Mouse (Mus musculus) gastrocnemius, postnatal 4 days (tissue): ENCODE results near the gene Timm50. TPM values are rescaled to one million over a fixed set of nuclear protein-coding genes. Genes with fewer than 3 reads are reported as not detected.

Experiments
- DNase-seq, 2 experiments: peaks; one replicate each; pipeline ENCODE4 v3.0.0; 2021 to 2022; ENCODE audit warnings: low spot score in 2 of 2, mixed read lengths in 2 of 2
- total RNA-seq, 2 experiments: library from RNA; stranded (reverse); gene quantifications; 2 replicates each; pipeline ENCODE4 v1.2.3; 2021

Gene Timm50
- total RNA-seq, 2 experiments from 2014 or later = 48.9 to 50.0 TPM

DNA sequence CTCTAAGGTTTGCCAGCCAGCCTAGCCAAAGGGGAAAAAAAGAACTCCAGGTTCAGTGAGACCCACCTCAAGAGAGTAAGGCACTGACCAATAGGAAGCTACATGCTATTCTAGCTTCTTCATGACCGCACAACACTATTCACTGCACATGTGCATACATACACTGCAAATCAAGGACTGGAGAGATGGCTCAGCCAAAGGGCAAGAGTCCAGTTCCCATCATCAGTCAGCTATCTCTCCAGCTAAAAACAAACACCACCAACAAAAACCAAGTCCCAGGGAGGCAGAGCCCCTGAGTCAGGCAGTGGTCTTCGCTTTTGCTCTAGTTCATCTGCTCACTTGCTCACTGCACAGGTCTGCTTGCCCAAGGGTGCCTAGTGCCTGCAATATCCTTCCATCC is 16.4 kb upstream of the Timm50 start:
- DNase-seq = no peak

DNA sequence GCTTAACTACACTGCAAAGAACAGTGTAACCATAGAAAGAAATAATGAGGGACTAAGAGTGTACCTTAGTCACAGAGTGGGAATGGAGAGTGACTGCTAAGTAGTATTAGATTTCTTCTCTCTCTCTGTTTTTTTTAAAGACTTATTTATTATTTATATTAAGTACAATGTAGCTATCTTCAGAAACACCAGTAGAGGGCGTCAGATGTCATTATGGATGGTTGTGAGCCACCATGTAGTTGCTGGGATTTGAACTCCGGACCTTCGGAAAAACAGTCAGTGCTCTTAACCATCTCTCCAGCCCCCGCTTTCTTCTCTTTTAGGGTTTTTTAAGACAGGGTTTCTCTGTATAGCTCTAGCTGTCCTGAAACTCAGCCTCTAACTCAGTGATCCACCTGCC is 14.6 kb upstream of the Timm50 start:
- no peak for DNase-seq

DNA sequence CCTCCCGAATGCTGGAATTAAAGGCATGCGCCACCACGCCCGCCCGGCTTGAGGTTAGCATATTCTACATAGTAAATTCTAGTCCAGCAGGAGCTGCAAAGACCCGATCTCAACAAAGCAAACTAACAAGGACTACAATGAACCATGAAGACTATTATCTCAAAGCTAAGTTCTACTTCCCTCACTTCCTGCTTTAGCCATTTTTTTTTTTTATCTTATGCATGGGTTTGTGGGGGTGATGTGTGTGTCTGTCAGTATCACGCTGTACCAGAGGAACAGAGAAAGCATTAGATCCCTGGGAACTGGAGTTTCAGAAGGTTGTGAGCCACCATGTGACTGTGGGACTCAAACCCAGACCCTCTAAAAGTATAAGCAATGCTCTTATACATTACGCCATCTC is 13.4 kb upstream of the Timm50 start:
- no peak for DNase-seq

DNA sequence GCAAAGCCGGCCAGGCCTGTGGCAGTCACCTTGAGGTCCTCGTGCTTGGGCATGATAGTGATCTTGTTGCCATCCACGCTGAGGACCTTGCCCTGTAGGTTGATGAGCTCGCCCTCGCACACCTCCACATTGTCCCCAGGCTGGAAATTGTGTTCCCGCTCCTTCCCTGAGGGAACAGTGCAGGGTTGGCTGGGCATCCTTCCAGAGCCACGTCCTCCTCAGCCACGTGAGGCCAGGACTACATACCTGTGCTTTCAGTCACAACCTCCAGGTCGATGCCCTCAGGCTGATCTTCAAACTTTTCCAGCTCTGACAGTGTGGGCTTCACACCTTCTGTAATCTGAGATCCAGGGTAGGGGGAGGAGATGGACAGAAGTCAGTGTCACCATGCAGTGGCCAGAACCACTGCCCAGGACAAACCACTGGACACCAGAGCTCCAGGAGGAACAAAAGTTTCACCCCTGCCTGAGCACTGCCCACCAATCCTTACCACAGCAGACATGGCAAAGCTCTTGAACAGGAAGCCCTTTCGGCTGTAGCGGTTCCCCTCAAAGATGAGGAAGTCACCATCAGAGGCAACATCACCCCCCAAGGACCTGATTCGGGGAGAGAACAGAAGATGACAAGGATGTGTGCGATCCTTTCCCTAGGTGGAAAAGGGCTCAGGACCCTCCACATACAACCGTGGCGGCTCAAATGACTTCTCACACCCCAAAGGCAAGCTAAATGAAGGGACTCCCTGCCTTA is 10.3 kb upstream of the Timm50 start:
- no peak for DNase-seq

DNA sequence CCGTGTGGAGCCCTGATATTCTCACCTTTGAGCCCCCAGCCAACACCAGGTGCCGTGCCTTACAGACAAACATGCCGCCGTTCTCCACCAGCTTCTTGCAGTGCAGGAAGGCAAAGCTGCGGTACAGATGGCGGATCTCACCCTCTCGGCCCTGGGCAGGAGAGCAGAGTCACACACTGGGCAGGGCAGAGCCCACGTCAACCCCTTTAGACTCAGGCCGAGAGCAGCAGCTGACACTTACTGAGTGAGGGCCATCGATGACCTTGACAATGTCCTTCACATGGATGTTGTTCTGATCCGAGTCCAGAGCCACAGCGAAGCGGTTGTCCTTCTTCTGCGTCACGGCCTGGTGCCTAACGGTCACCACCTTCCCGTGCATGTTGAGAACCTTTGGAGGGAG is 6.8 kb upstream of the Timm50 start:
- DNase-seq = no peak

DNA sequence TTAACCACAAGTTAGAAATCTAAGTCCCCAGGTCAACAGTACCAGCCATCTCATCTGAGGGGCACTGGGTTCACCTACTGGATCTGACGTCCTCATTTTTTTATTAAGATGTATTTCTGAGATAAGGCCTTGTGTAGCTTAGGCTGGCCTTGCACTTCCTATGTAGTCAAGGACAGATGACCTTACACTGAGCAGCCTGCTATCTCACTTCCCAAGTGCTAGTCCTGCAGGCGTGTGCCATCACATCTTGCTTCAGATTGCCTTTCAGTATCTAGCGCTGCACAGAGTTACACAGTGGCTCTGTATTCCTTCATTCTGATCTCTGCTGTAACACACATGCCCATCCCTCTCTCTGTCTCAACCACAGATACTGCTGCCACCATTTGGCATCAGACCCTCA is 6.2 kb upstream of the Timm50 start:
- DNase-seq = no peak

DNA sequence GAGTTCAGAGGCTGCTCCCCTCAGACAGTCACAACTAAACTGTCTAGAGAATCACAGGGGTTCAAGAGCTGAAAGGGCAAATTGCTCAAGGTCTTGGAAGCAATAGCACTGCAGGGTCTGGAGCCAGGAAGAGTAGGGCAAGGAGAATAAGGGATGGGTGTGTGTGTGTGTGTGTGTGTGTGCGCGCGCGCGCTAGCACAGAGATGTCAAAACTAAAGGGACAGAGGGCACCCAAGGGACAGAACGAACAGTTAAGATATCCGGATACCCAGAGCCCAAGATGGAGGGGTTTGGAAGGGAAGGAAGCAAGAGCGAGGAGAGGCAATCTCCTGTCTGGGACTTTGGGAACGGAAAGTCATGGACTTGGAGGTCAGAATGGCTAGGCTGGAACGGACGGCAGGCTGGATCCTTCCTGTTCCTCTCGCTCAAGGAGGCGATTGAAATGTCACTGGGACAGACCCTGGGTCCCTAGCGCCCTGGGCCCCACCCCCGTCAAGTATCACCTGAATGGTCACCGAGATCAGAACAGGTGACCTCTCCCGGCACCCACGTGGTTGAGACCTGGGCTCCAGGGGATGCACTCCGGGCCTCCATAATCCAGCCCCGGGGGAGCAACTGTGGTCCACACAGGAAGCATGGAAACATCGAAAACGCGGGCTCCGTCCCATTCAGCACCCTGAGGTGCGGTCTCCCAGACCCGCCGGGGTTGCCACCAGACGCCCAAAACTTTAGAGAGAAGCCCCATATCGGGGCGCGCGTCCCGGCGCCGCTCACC is 534 bp downstream of the Timm50 start:
- no peak for DNase-seq

DNA sequence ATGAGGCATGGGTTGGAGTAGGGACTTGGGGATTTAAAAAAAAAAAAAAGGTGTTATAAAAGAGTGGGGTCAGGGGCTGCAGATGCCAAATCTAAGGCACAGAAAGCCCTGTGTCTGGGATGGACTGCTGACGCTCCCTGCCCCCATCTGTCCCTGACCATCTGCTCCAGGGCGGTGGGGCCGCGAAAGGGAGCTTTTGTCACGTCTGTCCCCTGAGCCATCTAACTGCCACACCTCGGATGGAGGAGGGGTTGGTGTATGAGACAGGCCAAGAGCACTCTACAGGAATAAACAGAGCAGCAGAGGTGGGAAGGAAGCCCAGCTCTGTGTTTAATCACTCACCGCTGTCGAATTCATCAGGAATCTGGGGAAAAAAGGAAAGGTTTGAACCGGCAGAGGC is 2.1 kb downstream of the Timm50 start:
- DNase-seq = no peak

DNA sequence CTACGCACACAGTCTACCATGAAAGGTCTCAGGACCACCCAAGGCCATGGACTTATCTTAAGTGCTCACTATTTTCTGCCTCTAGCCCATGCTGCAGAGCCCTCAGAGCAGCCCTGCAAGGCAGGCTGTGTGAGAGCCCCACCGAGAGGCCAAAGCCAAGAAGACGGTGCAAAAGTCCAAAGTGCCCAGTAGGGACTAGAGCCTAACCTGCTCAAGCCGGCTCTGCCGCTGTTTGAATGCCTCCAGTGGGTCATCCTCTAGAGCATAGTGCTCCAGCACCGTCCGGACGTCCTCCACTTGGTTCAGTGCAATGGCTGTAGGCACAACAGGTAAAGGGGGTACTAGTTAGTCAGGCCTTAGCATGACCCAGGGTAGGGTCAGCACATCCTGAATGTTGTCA is 5.7 kb downstream of the Timm50 start:
- no peak for DNase-seq

DNA sequence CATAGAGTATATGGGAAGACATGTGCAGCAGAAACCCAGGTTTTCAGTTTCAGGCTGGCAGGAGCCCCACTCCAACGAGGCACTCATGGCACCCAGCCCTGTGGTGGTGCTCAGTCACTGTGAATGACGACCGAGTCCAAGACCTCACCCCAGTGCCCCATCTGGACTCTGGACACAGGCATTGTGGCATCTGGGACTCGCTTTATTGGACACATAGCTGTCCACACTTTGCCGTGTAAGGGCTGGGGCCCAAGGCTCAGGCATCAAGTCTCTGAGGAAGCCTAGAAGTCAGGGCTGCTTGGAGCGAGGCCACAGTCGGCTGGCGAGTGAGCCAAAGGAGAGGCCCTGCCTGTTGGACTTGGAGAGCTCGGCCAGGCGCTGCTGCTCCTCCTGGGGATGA is 6.2 kb downstream of the Timm50 start:
- DNase-seq = no peak

DNA sequence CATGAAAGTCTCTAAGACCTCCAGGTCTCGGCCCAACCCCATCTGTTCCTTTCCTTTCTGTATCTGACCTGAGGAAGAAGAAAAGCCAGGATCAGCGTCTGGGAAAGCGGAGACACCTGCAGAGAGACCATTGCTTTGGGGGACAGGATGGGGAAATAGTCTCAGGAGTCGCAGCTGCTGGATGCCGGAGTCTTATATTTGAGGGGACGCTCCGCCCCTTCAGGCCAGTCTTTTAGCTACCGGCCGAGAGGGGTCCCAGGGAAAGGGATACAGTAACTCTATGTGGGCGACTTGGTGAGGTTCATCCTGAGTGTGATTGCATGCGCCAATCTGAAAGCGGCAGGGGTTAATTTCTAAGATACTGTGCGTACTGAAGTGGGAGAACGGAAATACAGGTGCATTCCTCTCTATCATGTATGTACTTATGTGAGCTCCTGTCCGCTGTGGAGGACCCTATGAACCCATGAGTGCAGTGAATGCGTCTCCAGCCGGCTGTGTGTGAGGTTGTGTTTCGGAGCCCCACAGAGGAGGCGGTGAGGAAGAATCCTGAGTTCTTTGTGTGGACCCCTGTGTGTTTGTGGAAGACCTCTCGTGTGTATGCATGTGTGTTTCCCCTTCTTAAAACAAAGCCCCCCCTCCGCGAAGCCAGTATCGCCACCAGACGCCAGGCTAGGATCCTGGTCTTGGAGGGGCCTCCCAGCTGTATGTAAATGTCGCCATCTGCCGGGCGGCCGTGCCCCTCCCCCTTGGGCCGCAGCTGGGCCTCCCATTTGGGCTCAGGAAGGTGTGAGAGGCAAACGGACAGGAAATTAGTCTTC is 10.0 kb downstream of the Timm50 start, which contains the start of gene Dll3:
TSS of gene Dll3 (minus strand) at position 623 of the 818 bp plus-strand sequence.
- peak in 1 of 2 experiments; percentile 59 for DNase-seq

DNA sequence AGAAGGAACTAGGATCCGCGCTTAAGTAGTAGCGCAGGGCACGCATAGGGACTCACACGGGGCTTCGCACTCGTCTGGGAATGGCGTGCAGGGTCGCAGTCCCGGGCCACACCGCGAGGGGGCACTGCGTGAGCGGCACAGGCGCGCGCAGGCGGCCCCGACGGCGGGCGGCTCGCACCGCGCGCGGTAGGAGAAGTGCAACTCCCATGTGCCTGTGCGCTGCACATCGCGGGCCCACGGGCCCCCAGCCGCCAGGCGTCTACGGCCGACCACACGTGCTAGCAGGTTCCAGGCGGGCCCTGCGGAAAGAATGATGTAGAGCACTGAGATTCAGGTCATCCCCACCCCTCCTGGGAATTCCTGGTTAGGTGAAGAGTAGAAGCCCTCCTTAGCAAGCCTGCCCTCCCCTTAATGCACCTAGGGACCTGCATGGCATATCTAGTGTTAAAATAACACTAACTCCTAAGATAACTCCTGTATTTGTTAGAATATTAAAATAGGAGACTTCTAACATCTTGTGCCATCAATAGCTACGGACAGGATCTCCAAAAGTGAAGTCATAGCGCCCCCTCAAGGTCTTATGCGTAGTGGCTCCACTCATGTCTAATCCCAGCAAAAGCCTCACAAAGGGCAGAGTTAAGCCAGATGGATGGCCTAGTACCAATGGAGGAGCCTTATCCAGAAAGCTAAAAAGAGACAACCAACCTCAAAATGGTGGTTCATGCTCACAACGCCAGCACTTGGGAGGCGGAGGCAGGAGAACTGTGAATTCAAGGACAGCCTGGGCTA is 12.8 kb downstream of the Timm50 start:
- DNase-seq = peak in 1 of 2 experiments; percentile 47

DNA sequence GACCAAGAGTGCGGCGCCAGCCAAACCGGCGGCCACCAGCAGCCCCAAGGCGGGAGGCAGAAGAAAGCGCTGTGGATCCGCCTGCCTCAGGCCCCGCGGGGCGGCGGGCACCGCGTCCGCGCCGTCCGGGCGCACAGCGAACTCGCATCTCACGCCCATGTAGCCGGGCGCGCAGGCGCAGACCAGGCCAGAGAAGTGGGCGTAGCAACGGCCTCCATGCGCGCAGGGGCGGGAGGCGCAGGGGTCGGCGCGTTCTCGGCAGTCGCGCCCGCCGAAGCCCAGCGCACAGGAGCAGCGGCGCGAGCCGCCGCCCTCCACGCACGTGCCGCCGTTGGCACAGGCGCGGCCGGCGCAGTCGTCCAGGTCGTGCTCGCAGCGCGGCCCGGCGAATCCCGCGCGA is 17.4 kb downstream of the Timm50 start:
- DNase-seq = peak; percentile 54 to 66

DNA sequence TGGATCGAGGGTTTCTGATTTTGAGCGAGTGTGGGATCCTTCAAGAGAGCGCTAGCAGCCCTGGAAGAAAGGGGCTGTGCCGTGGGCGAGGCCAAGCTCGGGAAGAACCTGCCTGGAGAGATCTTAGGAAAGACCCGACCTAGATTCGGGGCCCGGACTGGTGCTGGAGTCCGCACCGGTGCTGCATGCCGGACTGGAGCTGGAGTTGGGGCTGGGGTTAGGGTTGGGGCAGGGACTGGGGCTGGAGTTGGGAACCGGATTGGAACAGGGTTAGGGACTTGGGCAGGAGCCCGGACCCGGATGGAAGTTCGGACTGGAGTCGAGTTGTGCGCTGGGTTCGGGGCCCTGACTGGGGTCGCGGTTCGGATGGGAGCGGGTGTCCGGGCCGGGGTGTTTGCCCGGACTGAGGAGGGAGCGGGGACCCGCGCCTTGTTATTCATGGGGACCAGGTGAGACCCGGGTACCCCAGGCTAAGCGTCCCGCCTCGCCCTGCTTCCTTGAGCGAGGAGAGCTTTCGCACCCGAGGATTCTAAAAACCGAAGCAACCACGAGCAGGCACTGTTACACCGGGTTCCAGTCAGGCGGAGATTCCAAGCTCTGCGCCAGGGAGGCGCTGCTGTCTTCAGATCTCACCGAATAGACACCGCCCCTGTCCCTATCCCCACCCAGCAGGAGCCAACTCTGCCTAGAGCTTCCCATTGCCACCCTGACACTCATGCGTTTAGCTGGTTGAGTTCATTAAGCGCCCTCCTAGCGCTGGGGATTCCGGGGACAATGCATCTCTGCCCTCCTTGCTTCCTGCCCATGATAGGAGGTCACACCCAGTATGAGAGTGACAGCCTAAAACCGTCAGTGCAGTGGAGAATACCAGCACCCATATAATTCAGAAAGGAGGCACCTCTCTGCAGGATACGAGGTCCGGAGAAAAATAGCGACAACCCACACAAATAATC is 21.0 kb downstream of the Timm50 start, which contains the start of gene Selenov:
TSS of gene Selenov (minus strand) at position 549 of the 953 bp plus-strand sequence.
- peak in 1 of 2 experiments; percentile 29 for DNase-seq

DNA sequence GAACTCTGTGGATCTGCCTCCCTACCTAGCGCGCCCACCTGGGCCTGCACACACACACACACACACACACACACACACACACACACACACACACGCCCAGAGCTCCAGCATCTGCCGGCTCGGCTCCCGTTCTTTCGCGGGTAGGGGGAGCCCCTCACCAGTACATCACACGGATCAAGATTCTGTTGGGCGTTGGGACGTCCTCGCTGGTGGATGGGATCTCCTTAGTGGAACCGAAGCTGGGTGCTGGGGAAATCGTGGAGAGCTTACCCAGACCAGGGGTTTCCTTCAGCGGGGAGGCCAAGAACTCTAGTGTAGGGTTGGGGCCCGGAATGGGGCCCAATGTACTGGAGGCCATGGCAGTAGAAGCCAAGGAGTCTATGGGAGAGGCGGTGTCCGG is 21.7 kb downstream of the Timm50 start:
- no peak for DNase-seq

DNA sequence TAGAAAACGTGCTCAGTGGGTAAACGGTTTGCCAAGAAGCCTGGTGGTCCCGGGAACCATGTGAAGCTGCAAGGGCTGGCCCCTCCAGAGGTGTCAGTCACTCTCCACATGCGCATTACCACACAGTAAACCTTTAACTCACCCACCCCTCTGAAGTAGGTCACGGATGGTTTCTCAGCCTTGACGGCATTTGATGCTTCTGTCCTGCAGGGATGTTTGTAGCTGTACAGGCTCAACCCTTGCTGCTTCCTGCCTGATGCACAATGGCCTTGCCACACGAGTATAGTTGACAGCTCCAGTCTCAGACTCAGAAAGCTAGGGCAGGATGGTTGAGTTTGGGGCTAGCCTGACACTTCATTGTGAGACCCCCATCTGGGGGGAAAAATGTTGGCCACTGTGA is 31.2 kb downstream of the Timm50 start:
- DNase-seq = no peak

DNA sequence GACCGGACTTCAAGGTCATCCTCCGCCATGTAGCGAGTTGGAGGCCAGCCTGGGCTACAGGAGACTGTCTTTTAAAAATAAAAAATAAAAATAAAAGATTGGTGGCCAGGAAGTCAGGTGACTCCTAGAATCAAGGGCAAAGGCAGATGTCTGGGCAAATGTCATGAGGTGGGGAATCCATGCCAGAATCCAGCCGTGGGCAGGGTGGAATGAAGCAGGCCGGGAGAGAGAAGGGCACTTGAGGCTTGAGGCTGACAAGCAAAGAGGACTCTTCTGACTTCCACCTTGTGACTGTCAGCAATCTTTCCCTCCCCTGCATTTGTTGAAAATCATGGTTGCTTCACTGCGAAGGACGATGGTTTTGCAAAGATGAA is 33.6 kb downstream of the Timm50 start:
- DNase-seq = no peak

DNA sequence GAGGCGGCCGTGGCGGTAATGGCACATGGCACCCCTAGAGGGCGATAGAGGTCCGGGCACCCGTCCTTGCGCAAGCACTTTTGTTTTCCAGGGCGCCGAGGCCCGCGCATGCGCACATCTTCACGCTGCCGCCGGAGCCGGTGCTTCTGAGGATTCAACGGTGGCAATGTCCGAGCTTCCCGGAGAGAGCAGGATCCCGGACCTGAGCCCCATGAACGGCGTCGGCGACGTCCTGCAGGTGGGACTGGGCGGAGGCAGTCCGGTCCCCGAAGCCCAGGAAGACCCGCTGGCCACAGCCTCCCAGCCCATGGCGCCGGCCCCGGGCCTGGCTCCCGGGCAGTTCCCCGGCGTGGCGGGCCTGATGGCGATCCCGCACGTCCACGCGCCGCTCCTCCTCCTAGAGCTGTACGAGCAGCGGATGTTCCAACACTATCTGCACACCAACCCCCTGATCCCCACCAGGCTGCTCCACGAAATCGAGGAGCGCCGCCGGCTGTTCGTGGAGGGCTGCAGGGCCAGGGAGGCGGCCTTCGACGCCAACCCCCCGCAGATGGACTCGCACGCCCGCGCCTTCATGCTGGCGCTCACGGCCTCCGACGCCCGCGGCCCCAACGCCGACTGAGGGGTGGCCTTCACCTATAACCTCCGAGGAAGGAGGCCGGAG is 34.1 kb downstream of the Timm50 start, which contains the start of gene Eid2b:
TSS of gene Eid2b (plus strand) at position 125 of the 664 bp plus-strand sequence.
- peak; percentile 97 to 98 for DNase-seq

DNA sequence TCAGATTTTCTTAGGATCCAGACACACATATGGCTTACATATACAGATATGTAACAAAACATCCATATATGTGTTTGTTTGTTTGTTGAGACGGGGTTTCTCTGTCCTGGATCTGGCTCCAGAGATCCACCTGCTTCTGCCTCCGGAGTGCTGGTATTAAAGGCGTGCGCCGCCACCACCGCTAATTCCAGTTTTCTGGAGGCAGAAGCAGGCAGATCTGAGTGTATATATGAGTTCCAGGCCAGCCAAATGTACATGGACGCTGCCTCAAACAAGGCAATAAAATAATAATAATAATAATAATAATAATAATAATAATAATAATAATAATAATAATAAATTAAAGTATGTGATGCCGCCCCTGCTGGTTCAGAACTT is 34.6 kb downstream of the Timm50 start:
- DNase-seq = no peak
